Mouse (Mus musculus) heart, postnatal 0 days (tissue): ENCODE measurements at regions not wholly inside any gene's neighbourhood (a gene's known extent, or its start where the extent isn't known, plus 50 kb on each side); places are given as distances from the start of the nearest gene placed in this dataset.

Experiments
- CTCF ChIP-seq: IDR thresholded peaks from 2 replicates; pipeline ENCODE4 v1.5.1; 2016; ENCODE audit warnings: antibody characterized with exemption, control low read depth, low read depth
- EP300 ChIP-seq: IDR thresholded peaks from 2 replicates; pipeline ENCODE4 v1.6.1; 2016; ENCODE audit warnings: antibody characterized with exemption, low read depth

GRCm38 (mm10) chr7:76177420-76177819 is 52.3 kb upstream of the Agbl1 start:
- TF ChIP-seq CTCF (no peak), EP300 (no peak)
